Mouse (Mus musculus) limb, embryonic 14.5 days (tissue): ENCODE data around the gene Tgfb2. TPM values are rescaled to one million over a fixed set of nuclear protein-coding genes. Genes with fewer than 3 reads are reported as not detected.

Source experiments
- ATAC-seq: fragments of 200-750 bp; cut with Nextera tagmentation; 2 replicates; pipeline ENCODE4 v1.8.0; 2017; ENCODE audit warnings: low read depth, moderate number of reproducible peaks, moderate TSS enrichment; ENCODE audit not compliant: low FRiP score
- DNase-seq: peaks from one replicate; pipeline ENCODE4 v3.0.0-alpha.2; 2015; ENCODE audit warnings: low spot score
- H3K27ac ChIP-seq: fragments of 300-500 bp; sonication (generic); replicated peaks from 2 replicates; pipeline ENCODE4 v1.5.1; 2014; ENCODE audit warnings: low read depth, mild to moderate bottlenecking, low read length, moderate library complexity, mixed read lengths
- H3K27me3 ChIP-seq: fragments of 300-500 bp; sonication (generic); 2 replicates; pipeline ENCODE4 v1.6.1; 2014; ENCODE audit warnings: low read length, mixed read lengths; ENCODE audit not compliant: control insufficient read depth, insufficient read depth
- H3K36me3 ChIP-seq: fragments of 300-500 bp; sonication (generic); 2 replicates; pipeline ENCODE4 v1.6.1; 2014; ENCODE audit warnings: mild to moderate bottlenecking, low read length, moderate library complexity, mixed read lengths; ENCODE audit not compliant: control insufficient read depth, insufficient read depth
- H3K4me1 ChIP-seq: fragments of 300-500 bp; sonication (generic); 2 replicates; pipeline ENCODE4 v1.6.1; 2014; ENCODE audit warnings: antibody characterized with exemption, low read length, mixed read lengths; ENCODE audit not compliant: control insufficient read depth, insufficient read depth
- H3K4me2 ChIP-seq: fragments of 300-500 bp; sonication (generic); replicated peaks from 2 replicates; pipeline ENCODE4 v1.6.1; 2014; ENCODE audit warnings: low read depth, mild to moderate bottlenecking, low read length, moderate library complexity; ENCODE audit not compliant: severe bottlenecking
- H3K4me3 ChIP-seq: fragments of 300-500 bp; sonication (generic); replicated peaks from 2 replicates; pipeline ENCODE4 v1.5.1; 2014; ENCODE audit warnings: low read length
- H3K9ac ChIP-seq: fragments of 300-500 bp; sonication (generic); 2 replicates; pipeline ENCODE4 v1.6.1; 2014; ENCODE audit warnings: mild to moderate bottlenecking, low read depth, low read length, moderate library complexity; ENCODE audit not compliant: severe bottlenecking
- H3K9me3 ChIP-seq: fragments of 300-500 bp; sonication (generic); 2 replicates; pipeline ENCODE4 v1.6.1; 2016; ENCODE audit warnings: low read length; ENCODE audit not compliant: control insufficient read depth
- POLR2A ChIP-seq: fragments of 200-500 bp; IDR thresholded peaks from 2 replicates; pipeline ENCODE4 v1.8.0; 2012; ENCODE audit warnings: inconsistent platforms, mild to moderate bottlenecking, moderate library complexity, borderline replicate concordance; ENCODE audit not compliant: insufficient read depth, insufficient read length; ENCODE audit errors: extremely low read depth
- WGBS: fragments of 180-500 bp; shearing (Covaris S2); extraction: QIAGEN DNeasy Blood & Tissue Kit; methylation state at CpG from one replicate; pipeline ENCODE4 v1.1.7; 2014; 5-methylcytosine and 5-hydroxymethylcytosine counted together
- polyA plus RNA-seq, 2 experiments: library from polyadenylated mRNA; depleted of rRNA in 1 of 2; stranded (reverse) in 1 of 2; unstranded in 1 of 2; fragments of >200 nt; fragmentation: Nextera tagmentation in 1 of 2; extraction: Ambion mirVana in 1 of 2; gene quantifications; 2 replicates each; pipeline versions ENCODE4 v1.2.1 to v1.2.3; 2012 to 2014

The Tgfb2 gene
- polyA plus RNA-seq, 2 experiments = 25.3 to 73.5 TPM

GRCm38 (mm10) chr1:186719708-186720107 is 13.9 kb upstream of the Tgfb2 start:
- 87% methylated on average over 9 of the region's 9 CpGs for WGBS
- DNase-seq = no peak
- Histone ChIP-seq H3K4me3 (no peak overlapping the region), H3K4me1 (peaks cover 5% of the 10 kb centered on the region; the same call in 1 of the 2 replicates), H3K36me3 (peaks cover 29% of the 10 kb centered on the region), H3K9me3 (no peaks in the 10 kb centered on the region), H3K27ac (no peak overlapping the region), H3K4me2 (no peak overlapping the region), H3K27me3 (no peaks in the 10 kb centered on the region), H3K9ac (no peak overlapping the region)
- no peak for TF ChIP-seq POLR2A
- no peak for ATAC-seq

GRCm38 (mm10) chr1:186718881-186719280 is 13.1 kb upstream of the Tgfb2 start:
- Histone ChIP-seq H3K27ac (no peak overlapping the region), H3K9me3 (no peaks in the 10 kb centered on the region), H3K27me3 (no peaks in the 10 kb centered on the region), H3K4me2 (no peak overlapping the region), H3K9ac (no peak overlapping the region), H3K36me3 (peaks cover 29% of the 10 kb centered on the region), H3K4me3 (no peak overlapping the region), H3K4me1 (peaks cover 5% of the 10 kb centered on the region; the same call in 1 of the 2 replicates)
- WGBS = 72% methylated on average over 5 of the region's 5 CpGs
- DNase-seq (no peak), ATAC-seq (no peak)
- no peak for TF ChIP-seq POLR2A

- Histone ChIP-seq H3K9me3 (no peaks in the 10 kb centered on the region), H3K9ac (no peak overlapping the region), H3K27me3 (no peaks in the 10 kb centered on the region), H3K4me3 (no peak overlapping the region), H3K27ac (no peak overlapping the region), H3K4me1 (0 out of 2 replicates have a peak, but pooled peaks cover 2% of the 10 kb centered on the region), H3K36me3 (peaks cover 19% of the 10 kb centered on the region), H3K4me2 (no peak overlapping the region)
- no peak for TF ChIP-seq POLR2A
- ATAC-seq = peak; percentile 75
- no peak for DNase-seq
- 79% methylated on average over 17 of the region's 17 CpGs for WGBS
Measured at GRCm38 (mm10) chr1:186714980-186715896, 9.4 kb upstream of the Tgfb2 start.

GRCm38 (mm10) chr1:186714215-186714614 is 8.4 kb upstream of the Tgfb2 start:
- H3K9ac ChIP-seq = no peak overlapping the region

GRCm38 (mm10) chr1:186712802-186713471 is 7.1 kb upstream of the Tgfb2 start:
- H3K9ac ChIP-seq = no peak overlapping the region
- no peak for TF ChIP-seq POLR2A
- H3K4me1 ChIP-seq = 0 out of 2 replicates have a peak, but pooled peaks cover 2% of the 10 kb centered on the region
- DNase-seq = peak; percentile 81
- H3K36me3 ChIP-seq = peaks cover 11% of the 10 kb centered on the region; the same call in 1 of the 2 replicates
- no peak overlapping the region for H3K27ac ChIP-seq
- H3K4me2 ChIP-seq = 0 out of 2 replicates have a peak overlapping the region, but pooled peaks have one; percentile 8
- no peak overlapping the region for H3K4me3 ChIP-seq
- H3K27me3 ChIP-seq = no peaks in the 10 kb centered on the region
- WGBS = 3% methylated on average over 3 of the region's 3 CpGs
- no peaks in the 10 kb centered on the region for H3K9me3 ChIP-seq
- ATAC-seq = no peak

More at GRCm38 (mm10) chr1:186714215-186714614, 8.4 kb upstream of the Tgfb2 start:
- Histone ChIP-seq H3K27ac (no peak overlapping the region), H3K27me3 (no peaks in the 10 kb centered on the region), H3K4me3 (no peak overlapping the region), H3K36me3 (peaks cover 8% of the 10 kb centered on the region; the same call in 1 of the 2 replicates), H3K4me2 (no peak overlapping the region), H3K4me1 (0 out of 2 replicates have a peak, but pooled peaks cover 2% of the 10 kb centered on the region), H3K9me3 (no peaks in the 10 kb centered on the region)
- WGBS = 78% methylated on average over 4 of the region's 4 CpGs
- ATAC-seq = no peak
- no peak for TF ChIP-seq POLR2A
- DNase-seq = no peak
